Mouse (Mus musculus) bone marrow macrophage, adult 2 months (primary cell): ENCODE results near the gene Ptdss2. TPM values are rescaled to one million over a fixed set of nuclear protein-coding genes. Genes with fewer than 3 reads are reported as not detected.

ENCODE experiments used
- H3K27ac ChIP-seq: 2 replicates; pipeline ENCODE4 v1.5.1; 2012; ENCODE audit warnings: low read depth, low read length; ENCODE audit not compliant: insufficient read depth
- H3K4me1 ChIP-seq: 2 replicates; pipeline ENCODE4 v1.6.1; 2012; ENCODE audit warnings: low read length; ENCODE audit not compliant: control insufficient read depth, insufficient read depth
- H3K4me3 ChIP-seq: 2 replicates; pipeline ENCODE4 v1.5.1; 2012; ENCODE audit warnings: mild to moderate bottlenecking, low read length, moderate library complexity; ENCODE audit not compliant: insufficient read depth
- CTCF ChIP-seq: IDR thresholded peaks from 2 replicates; pipeline ENCODE4 v1.5.1; 2012; ENCODE audit warnings: low read depth, mild to moderate bottlenecking, low read length, moderate library complexity
- POLR2A ChIP-seq: IDR thresholded peaks from 2 replicates; pipeline ENCODE4 v1.6.1; 2012; ENCODE audit warnings: mild to moderate bottlenecking, low read depth, low read length, borderline replicate concordance
- polyA plus RNA-seq: library from polyadenylated mRNA; stranded (reverse); fragments of >200 nt; gene quantifications from 2 replicates; pipeline ENCODE4 v1.2.4, GENCODE M21; 2012; ENCODE audit not compliant: missing spikeins, insufficient read depth, insufficient read length

The Ptdss2 gene
- polyA plus RNA-seq, 1 experiment, result 20.7 TPM

- peaks cover 34% of the 10 kb centered on the region for H3K4me1 ChIP-seq
- TF ChIP-seq CTCF (no peak), POLR2A (no peak)
These were observed 50.2 kb downstream of the Ptdss2 start, which contains the start of gene Rnh1 for GRCm38 (mm10) chr7:141172116-141173006. TSS of gene Rnh1 (minus strand) at chr7:141172857.

GRCm38 (mm10) chr7:141173323-141173850 is 51.2 kb downstream of the Ptdss2 start:
- Histone ChIP-seq H3K27ac (peak overlapping the region; percentile 95), H3K4me1 (peaks cover 34% of the 10 kb centered on the region)
- no peak for TF ChIP-seq CTCF
- no peak for TF ChIP-seq POLR2A

More at GRCm38 (mm10) chr7:141172116-141173006, 50.2 kb downstream of the Ptdss2 start, which contains the start of gene Rnh1:
- Histone ChIP-seq H3K27ac (peak within 1 kb of the TSS; percentile 95), H3K4me3 (peak within 1 kb of the TSS; percentile 76)

GRCm38 (mm10) chr7:141175068-141175467 is 52.9 kb downstream of the Ptdss2 start:
- H3K4me1 ChIP-seq, result peaks cover 20% of the 10 kb centered on the region
- H3K4me3 ChIP-seq, result no peak overlapping the region
- TF ChIP-seq POLR2A, result no peak
- no peak for TF ChIP-seq CTCF
- no peak overlapping the region for H3K27ac ChIP-seq

More at GRCm38 (mm10) chr7:141173323-141173850, 51.2 kb downstream of the Ptdss2 start:
- peak overlapping the region; percentile 76 for H3K4me3 ChIP-seq

GRCm38 (mm10) chr7:141176173-141176572 is 54.0 kb downstream of the Ptdss2 start:
- Histone ChIP-seq H3K27ac (no peak overlapping the region), H3K4me1 (peaks cover 11% of the 10 kb centered on the region), H3K4me3 (no peak overlapping the region)
- no peak for TF ChIP-seq POLR2A
- peak; percentile 86 for TF ChIP-seq CTCF

DNA sequence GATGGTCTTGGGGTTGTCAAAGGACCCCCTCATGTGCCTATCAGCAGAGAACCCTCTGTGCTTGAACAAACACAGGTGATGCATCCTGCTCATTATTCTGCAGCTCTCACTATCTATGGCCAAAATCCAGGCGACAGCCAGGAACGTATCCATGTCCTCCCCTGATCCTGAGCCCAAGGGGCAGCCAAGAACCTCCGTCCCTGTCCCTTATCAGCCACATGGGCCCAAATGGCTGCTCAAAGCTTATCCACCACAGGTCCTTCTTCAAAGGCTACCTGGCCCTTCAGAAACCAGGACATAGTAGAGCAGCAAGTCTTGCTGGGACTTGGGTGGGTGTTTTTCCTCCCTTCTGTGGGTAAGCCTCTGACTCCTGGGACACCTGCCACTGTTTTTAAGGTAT is 66.0 kb downstream of the Ptdss2 start:
- peaks cover 4% of the 10 kb centered on the region for H3K4me1 ChIP-seq
- no peak overlapping the region for H3K27ac ChIP-seq
- no peak overlapping the region for H3K4me3 ChIP-seq
- TF ChIP-seq POLR2A, result no peak
- no peak for TF ChIP-seq CTCF

- H3K4me1 ChIP-seq, result peaks cover 4% of the 10 kb centered on the region
- TF ChIP-seq POLR2A, result no peak
- no peak for TF ChIP-seq CTCF
These were observed 66.6 kb downstream of the Ptdss2 start for GRCm38 (mm10) chr7:141188733-141189132.

DNA sequence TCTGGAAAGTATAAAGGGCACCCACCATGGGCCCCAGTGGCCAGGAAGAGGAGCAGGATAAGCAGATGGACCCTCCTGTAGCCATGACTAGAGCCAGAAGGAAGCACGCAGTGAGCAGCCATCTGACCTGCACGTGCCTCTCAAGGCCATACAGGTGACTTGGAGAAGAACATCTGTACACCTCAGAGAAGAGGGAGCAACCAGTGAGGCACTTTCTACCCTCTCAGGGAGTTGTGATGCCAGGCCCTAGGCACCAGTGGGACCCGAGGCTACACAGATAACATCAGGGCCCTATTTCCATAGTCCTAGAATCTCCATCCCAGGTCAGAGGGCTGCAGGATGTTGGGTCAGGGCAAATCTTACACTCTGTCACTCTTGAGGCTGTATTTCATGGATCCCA is 68.0 kb downstream of the Ptdss2 start:
- Histone ChIP-seq H3K4me1 (peaks cover 6% of the 10 kb centered on the region), H3K4me3 (no peak overlapping the region), H3K27ac (no peak overlapping the region)
- TF ChIP-seq CTCF (no peak), POLR2A (no peak)

More at GRCm38 (mm10) chr7:141188733-141189132, 66.6 kb downstream of the Ptdss2 start:
- Histone ChIP-seq H3K4me3 (no peak overlapping the region), H3K27ac (no peak overlapping the region)

DNA sequence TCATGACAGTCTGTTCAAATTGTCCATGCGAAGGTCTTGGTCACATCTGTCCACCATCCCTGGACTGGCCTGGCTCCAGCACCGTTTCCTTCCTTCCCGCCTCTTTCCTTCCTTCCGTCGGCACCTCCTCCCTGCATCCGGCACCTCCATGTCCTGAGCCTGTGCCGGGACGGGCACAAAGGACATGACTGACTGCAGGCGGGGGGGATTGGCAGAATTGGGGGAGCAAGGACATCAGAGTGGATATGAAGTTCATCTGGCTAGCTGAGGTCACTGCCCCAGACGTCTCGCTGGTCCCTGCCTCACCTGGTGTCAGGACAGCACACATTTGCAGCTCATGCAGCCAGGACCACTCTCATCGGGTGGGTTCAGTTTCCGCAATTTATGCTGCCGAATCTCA is 68.9 kb downstream of the Ptdss2 start:
- Histone ChIP-seq H3K4me3 (no peak overlapping the region), H3K27ac (no peak overlapping the region), H3K4me1 (peaks cover 6% of the 10 kb centered on the region)
- no peak for TF ChIP-seq CTCF
- no peak for TF ChIP-seq POLR2A

DNA sequence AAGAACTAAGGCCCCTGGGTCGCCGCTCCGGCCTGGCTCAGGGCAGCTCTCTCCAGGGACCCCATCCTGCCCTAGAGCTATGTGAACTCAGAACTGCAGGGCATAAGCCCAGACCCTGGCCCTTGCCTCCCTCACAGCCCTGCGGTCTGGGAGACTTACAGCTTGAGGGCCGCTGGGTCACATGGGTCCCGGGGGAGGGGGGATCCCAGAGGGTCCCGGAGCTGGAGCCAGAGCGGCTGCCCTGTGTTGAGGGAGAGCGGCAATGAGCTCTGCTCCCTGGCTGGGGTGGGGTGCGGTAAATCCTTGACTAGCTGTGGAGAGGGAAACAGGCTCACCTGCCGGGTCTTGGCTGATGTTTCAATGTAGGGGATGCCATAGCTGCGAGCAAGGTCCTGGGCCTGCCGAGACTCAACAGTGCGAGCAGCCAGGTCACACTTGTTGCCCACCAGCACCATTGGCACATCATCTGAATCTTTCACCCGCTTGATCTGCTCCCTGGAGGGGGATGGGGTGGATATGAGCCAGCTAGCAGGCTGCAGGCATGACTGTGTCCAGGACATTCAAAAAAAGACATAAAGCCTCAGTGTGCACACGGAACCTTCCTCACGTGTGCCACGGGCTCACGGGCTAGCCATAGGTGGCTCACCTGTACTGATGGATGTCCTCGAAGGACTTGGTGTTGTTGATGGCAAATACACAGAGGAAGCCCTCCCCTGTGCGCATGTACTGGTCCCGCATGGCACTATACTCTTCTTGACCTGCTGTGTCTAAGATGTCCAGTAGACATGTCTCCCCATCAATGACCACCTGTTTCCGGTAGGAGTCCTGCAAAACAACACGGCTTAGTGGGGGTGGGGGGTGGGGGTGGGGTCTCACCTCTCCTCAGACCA is 69.9 kb downstream of the Ptdss2 start:
- Histone ChIP-seq H3K4me3 (no peak overlapping the region), H3K4me1 (peaks cover 6% of the 10 kb centered on the region), H3K27ac (no peak overlapping the region)
- TF ChIP-seq CTCF, result no peak
- TF ChIP-seq POLR2A, result no peak
